Mouse (Mus musculus) E14TG2a.4 (cell line): ENCODE data around the gene Ccnd1.

Experiments
- CTCF ChIP-seq: conservative IDR thresholded peaks from 2 replicates; pipeline ENCODE4 v1.5.1; 2014; ENCODE audit warnings: low read length
- POU5F1 ChIP-seq: IDR thresholded peaks from 2 replicates; pipeline ENCODE4 v1.6.1; 2014; ENCODE audit warnings: low read length, borderline replicate concordance

- TF ChIP-seq CTCF (no peak), POU5F1 (no peak)
Measured at GRCm38 (mm10) chr7:144973461-144973860, 33.7 kb upstream of the Ccnd1 start.
